In genomic region chr1:21079217-21079773, GRCm38 (mm10) we compare ENCODE assay signal across 8 mouse cellular contexts. TPM values are rescaled to one million over a fixed set of nuclear protein-coding genes. Genes with fewer than 3 reads are reported as not detected.
A peak's percentile ranks its signal among the peaks of the same experiment; 100 is the strongest.
DNase-seq lines count a peak whose midpoint lies in the region; ATAC-seq and TF ChIP-seq lines count a peak whose summit lies in the region.

Gene Tram2, minus strand, starts transcription at chr1:21079229.

- H3K36me3 ChIP-seq in hindbrain, embryonic 13.5 days: no peaks in the 10 kb centered on the region

- peak within 1 kb of the TSS; percentile 80 for H3K9ac ChIP-seq in hindbrain, embryonic 13.5 days

- ATAC-seq in Patski: peak; percentile 78
- ATAC-seq in hindbrain, embryonic 13.5 days (ENCODE audit: low FRiP score): peak; percentile 95

- 2% methylated on average over 44 of the region's 52 CpGs for WGBS in hindbrain, embryonic 13.5 days

- peak within 1 kb of the TSS; percentile 85 for H3K27ac ChIP-seq in hindbrain, embryonic 13.5 days

- no peak for TF ChIP-seq CTCF in Patski (IDR thresholded peaks at IDR 0.05)

- H3K4me1 ChIP-seq in hindbrain, embryonic 13.5 days (replicated peaks): peaks cover 42% of the 10 kb centered on the region

- H3K27me3 ChIP-seq in Patski: no peaks in the 10 kb centered on the region
- H3K27me3 ChIP-seq in hindbrain, embryonic 13.5 days: no peaks in the 10 kb centered on the region

- H3K4me2 ChIP-seq in hindbrain, embryonic 13.5 days: peak within 1 kb of the TSS; percentile 69

- H3K9me3 ChIP-seq in hindbrain, embryonic 13.5 days: no peaks in the 10 kb centered on the region

- CTCF ChIA-PET in Patski (lab: Charles Lee): interaction anchor here (1.8 to 2.8 kb wide), 2 partner anchors 22 to 146 kb away, joined by 5 to 9 read pairs; no protein-coding TSS in a partner anchor

- POLR2A ChIA-PET in Patski (lab: Charles Lee): no interaction called here

- peak within 1 kb of the TSS; percentile 60 for H3K4me3 ChIP-seq in hindbrain, embryonic 13.5 days

- in situ Hi-C loops in Patski (cut with MboI; ENCODE audit: low pct_unique_long_range_greater_than_20kb): loop anchor here (5.0 kb wide), 1 partner anchor 67 kb away; no protein-coding TSS in a partner anchor

- peak; percentile 51 for DNase-seq in Patski (ENCODE audit: low read depth, low spot score)
- peak; percentile 99 for DNase-seq in cerebellum, postnatal 10 days
- peak; percentile 41 to 76 for DNase-seq in frontal cortex, postnatal 14 days (ENCODE audit: low spot score in 2 of 2)
- DNase-seq in layer of hippocampus, postnatal 14 days (ENCODE audit: low spot score in 2 of 2): peak; percentile 85 to 90
- peak; percentile 95 for DNase-seq in lung, postnatal 10 days
- DNase-seq in ovary, postnatal 14 days (ENCODE audit: low spot score): peak; percentile 98
- peak; percentile 88 to 98 for DNase-seq in thymus, postnatal 10 days (ENCODE audit: low spot score in 2 of 2)

RNA-seq across cellular contexts. Expression of gene Tram2, which starts in this region (rescaled TPM):
- polyA plus RNA-seq in Patski (2021): 12.4 TPM
- polyA plus RNA-seq in hindbrain, embryonic 13.5 days (2015; fragmentation: Nextera tagmentation; extraction: Ambion mirVana): 2.4 and 3.0 TPM in 2 replicates
- 1 to 10 TPM; 1.9 to 2.3 TPM for total RNA-seq in layer of hippocampus, postnatal 14 days (2021)

Comparison
In these comparisons a context has a peak if more than half of its experiments do, and no peak if none do; other contexts are left out.
1. Peak in every context shown above with its lines: DNase-seq, ATAC-seq, H3K4me3 ChIP-seq and H3K27ac ChIP-seq.